Mouse (Mus musculus) CD8-positive naive resting alpha-beta T cell, adult 2 months (primary cell): ENCODE results near the gene Erp44.
A peak's percentile ranks its signal among the peaks of the same experiment; 100 is the strongest.

Experiments used
- DNase-seq, 2 experiments: peaks; one replicate each; pipeline ENCODE4 v3.0.0; 2022; ENCODE audit warnings: low read depth in 2 of 2, low spot score in 2 of 2

The Erp44 gene

GRCm38 (mm10) chr4:48242482-48242881, 36.9 kb downstream of the Erp44 start:
- no peak for DNase-seq

GRCm38 (mm10) chr4:48239046-48239445, 40.3 kb downstream of the Erp44 start:
- DNase-seq, result no peak

GRCm38 (mm10) chr4:48236721-48237120, 42.6 kb downstream of the Erp44 start:
- DNase-seq, result no peak

- DNase-seq, result no peak
These were observed 52.6 kb downstream of the Erp44 start for GRCm38 (mm10) chr4:48226800-48227199.

GRCm38 (mm10) chr4:48225604-48226003, 53.8 kb downstream of the Erp44 start:
- no peak for DNase-seq

DNA sequence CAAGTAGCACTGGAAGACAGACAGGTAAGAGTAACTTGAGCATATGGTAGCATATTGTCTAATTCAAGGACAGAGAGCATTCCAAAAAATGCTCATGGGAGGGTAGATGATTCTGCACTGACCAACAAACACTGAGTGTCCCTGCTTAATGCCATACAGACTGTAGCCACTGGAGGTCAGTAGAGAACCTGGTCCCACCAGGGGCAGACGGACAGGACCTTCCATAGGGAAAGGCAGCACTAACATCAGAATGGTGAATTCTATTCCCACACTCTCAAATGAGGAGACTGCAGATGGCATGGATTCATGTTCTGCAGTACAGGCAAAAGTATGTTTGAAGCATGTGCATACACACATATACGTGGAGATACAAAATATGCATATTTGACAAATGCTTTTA, 54.2 kb downstream of the Erp44 start:
- peak in 1 of 2 experiments; percentile 2 for DNase-seq

- DNase-seq, result no peak
These were observed 75.8 kb downstream of the Erp44 start for GRCm38 (mm10) chr4:48203564-48203963.

DNA sequence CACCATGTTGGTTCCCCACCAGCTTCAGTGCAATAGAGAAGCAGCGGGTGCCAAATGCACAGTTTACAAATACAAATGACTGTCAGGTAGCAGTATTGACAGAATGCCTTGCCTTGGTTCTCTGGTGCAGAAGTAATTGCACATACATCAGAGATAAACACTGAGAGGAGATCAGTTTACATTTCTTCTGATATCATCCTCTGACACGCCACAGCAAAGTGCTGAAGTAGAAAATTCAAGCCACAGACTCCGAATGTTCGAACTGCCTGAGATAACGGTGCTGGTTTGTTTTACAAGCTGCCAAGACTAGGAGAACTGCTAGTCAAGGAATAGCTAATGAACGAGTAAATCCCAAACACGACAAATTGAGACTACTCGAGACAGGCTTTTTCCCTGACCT, 80.9 kb downstream of the Erp44 start:
- DNase-seq, result no peak

GRCm38 (mm10) chr4:48197925-48198324, 81.4 kb downstream of the Erp44 start:
- DNase-seq, result peak in 1 of 2 experiments; percentile 5

- no peak for DNase-seq
These were observed 97.1 kb downstream of the Erp44 start for GRCm38 (mm10) chr4:48182115-48182806.

GRCm38 (mm10) chr4:48181366-48181765, 98.0 kb downstream of the Erp44 start:
- DNase-seq, result no peak

DNA sequence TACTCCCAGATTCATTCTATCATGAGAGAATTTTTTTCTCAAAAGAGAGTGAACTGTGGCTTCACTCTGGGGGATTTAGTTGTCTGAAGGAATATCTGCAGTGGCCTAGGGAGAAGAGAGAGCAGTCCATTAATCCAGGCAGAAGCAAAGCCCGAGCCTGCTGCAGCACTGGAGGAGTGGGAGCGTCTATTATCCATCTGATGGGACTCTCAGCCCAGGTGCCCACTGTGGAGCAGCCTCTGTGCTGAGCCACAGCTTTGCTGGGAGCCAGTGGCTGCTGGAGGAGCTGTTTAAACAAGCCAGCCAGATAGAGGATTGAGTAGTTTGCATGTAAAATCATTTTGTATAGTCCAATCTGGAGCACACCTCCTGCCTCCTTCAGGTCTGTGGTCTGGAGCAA, 98.4 kb downstream of the Erp44 start:
- no peak for DNase-seq

- no peak for DNase-seq
These were observed 103.7 kb downstream of the Erp44 start for GRCm38 (mm10) chr4:48175666-48176065.

- DNase-seq, result no peak
These were observed 115.5 kb downstream of the Erp44 start for GRCm38 (mm10) chr4:48163851-48164250.

GRCm38 (mm10) chr4:48160386-48160785, 119.0 kb downstream of the Erp44 start:
- no peak for DNase-seq

- no peak for DNase-seq
These were observed 123.5 kb downstream of the Erp44 start for GRCm38 (mm10) chr4:48155864-48156263.

- no peak for DNase-seq
These were observed 126.1 kb downstream of the Erp44 start for GRCm38 (mm10) chr4:48153229-48153628.

GRCm38 (mm10) chr4:48149492-48149891, 129.9 kb downstream of the Erp44 start:
- DNase-seq, result no peak
